Mouse (Mus musculus): ENCODE measurements around the gene Olfr301. TPM values are rescaled to one million over a fixed set of nuclear protein-coding genes. Genes with fewer than 3 reads are reported as not detected.

The Olfr301 gene
- polyA plus RNA-seq (2014; fragmentation: Nextera tagmentation; extraction: Ambion mirVana): not detected in 2 replicates

- Histone ChIP-seq H3K27ac (replicated peaks; ENCODE audit: low read depth, low read length) (no peak within 1 kb of the TSS), H3K36me3 (ENCODE audit: control insufficient read depth, insufficient read depth, low read length) (no peaks in the 10 kb centered on the region), H3K4me3 (replicated peaks; ENCODE audit: low read depth, low read length) (no peak within 1 kb of the TSS), H3K9ac (replicated peaks; ENCODE audit: low read length) (no peak within 1 kb of the TSS), H3K27me3 (ENCODE audit: control insufficient read depth, insufficient read depth, low read length) (no peaks in the 10 kb centered on the region), H3K4me1 (ENCODE audit: control insufficient read depth, insufficient read depth, low read length) (no peaks in the 10 kb centered on the region), H3K4me2 (ENCODE audit: low read length) (no peak within 1 kb of the TSS), H3K9me3 (ENCODE audit: control insufficient read depth, low read length) (no peaks in the 10 kb centered on the region)
- WGBS: 88% methylated on average over 2 of the region's 2 CpGs
- ATAC-seq (ENCODE audit: low FRiP score, low TSS enrichment): no peak
- DNase-seq: no peak
Observed at GRCm38 (mm10) chr7:86403546-86403945, at the start of gene Olfr301. Olfr301 (plus strand) TSS chr7:86403846.

GRCm38 (mm10) chr7:86366828-86367227 lies 36.8 kb upstream of the Olfr301 start, which contains the start of gene Olfr305:
Olfr305 (minus strand) TSS chr7:86366928.
- Histone ChIP-seq H3K27me3 (ENCODE audit: control insufficient read depth, insufficient read depth, low read length) (no peaks in the 10 kb centered on the region), H3K27ac (replicated peaks; ENCODE audit: low read depth, low read length) (no peak within 1 kb of the TSS), H3K36me3 (ENCODE audit: control insufficient read depth, insufficient read depth, low read length) (no peaks in the 10 kb centered on the region), H3K4me1 (ENCODE audit: control insufficient read depth, insufficient read depth, low read length) (no peaks in the 10 kb centered on the region), H3K4me2 (ENCODE audit: low read length) (no peak within 1 kb of the TSS), H3K4me3 (replicated peaks; ENCODE audit: low read depth, low read length) (no peak within 1 kb of the TSS), H3K9ac (replicated peaks; ENCODE audit: low read length) (no peak within 1 kb of the TSS), H3K9me3 (ENCODE audit: control insufficient read depth, low read length) (no peaks in the 10 kb centered on the region)
- 90% methylated on average over 1 of the region's 1 CpGs for WGBS
- no peak for ATAC-seq (ENCODE audit: low FRiP score, low TSS enrichment)
- no peak for DNase-seq

DNA sequence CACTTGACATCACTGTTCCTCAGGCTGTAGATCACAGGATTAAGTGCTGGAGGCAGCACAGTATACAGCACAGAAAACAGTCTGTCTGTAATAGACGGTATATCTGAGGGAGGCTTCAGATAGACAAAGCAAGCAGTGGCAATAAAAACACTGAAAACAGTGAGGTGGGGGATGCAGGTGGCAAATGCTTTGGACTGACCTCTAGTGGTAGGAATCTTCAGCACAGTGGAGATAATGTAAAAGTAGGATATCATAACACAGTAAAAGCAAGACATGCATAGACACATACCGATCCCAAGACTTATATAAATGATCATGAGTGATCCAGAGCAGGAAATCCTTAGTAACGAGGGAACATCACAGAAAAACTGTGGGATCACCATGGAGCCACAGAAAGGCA lies 17.9 kb upstream of the Olfr301 start:
- Histone ChIP-seq H3K27me3 (ENCODE audit: control insufficient read depth, insufficient read depth, low read length) (no peaks in the 10 kb centered on the region), H3K4me2 (ENCODE audit: low read length) (no peak overlapping the region), H3K4me1 (ENCODE audit: control insufficient read depth, insufficient read depth, low read length) (no peaks in the 10 kb centered on the region), H3K9me3 (ENCODE audit: control insufficient read depth, low read length) (no peaks in the 10 kb centered on the region), H3K27ac (replicated peaks; ENCODE audit: low read depth, low read length) (no peak overlapping the region), H3K36me3 (ENCODE audit: control insufficient read depth, insufficient read depth, low read length) (no peaks in the 10 kb centered on the region), H3K4me3 (replicated peaks; ENCODE audit: low read depth, low read length) (no peak overlapping the region), H3K9ac (replicated peaks; ENCODE audit: low read length) (no peak overlapping the region)
- ATAC-seq (ENCODE audit: low FRiP score, low TSS enrichment) (no peak), DNase-seq (no peak)
- 73% methylated on average over 3 of the region's 3 CpGs for WGBS

GRCm38 (mm10) chr7:86386558-86386957 lies 17.1 kb upstream of the Olfr301 start, which contains the start of gene Olfr304:
Olfr304 (minus strand) TSS chr7:86386658.
- H3K9me3 ChIP-seq (ENCODE audit: control insufficient read depth, low read length): no peaks in the 10 kb centered on the region
- H3K27ac ChIP-seq (replicated peaks; ENCODE audit: low read depth, low read length): no peak within 1 kb of the TSS
- H3K9ac ChIP-seq (replicated peaks; ENCODE audit: low read length): no peak within 1 kb of the TSS
- H3K4me1 ChIP-seq (ENCODE audit: control insufficient read depth, insufficient read depth, low read length): no peaks in the 10 kb centered on the region
- H3K4me2 ChIP-seq (ENCODE audit: low read length): no peak within 1 kb of the TSS
- WGBS: 76% methylated on average over 1 of the region's 1 CpGs
- H3K27me3 ChIP-seq (ENCODE audit: control insufficient read depth, insufficient read depth, low read length): no peaks in the 10 kb centered on the region
- H3K4me3 ChIP-seq (replicated peaks; ENCODE audit: low read depth, low read length): no peak within 1 kb of the TSS
- no peak for ATAC-seq (ENCODE audit: low FRiP score, low TSS enrichment)
- H3K36me3 ChIP-seq (ENCODE audit: control insufficient read depth, insufficient read depth, low read length): no peaks in the 10 kb centered on the region
- no peak for DNase-seq

- Histone ChIP-seq H3K9ac (replicated peaks; ENCODE audit: low read length) (no peak within 1 kb of the TSS), H3K36me3 (ENCODE audit: control insufficient read depth, insufficient read depth, low read length) (no peaks in the 10 kb centered on the region), H3K9me3 (ENCODE audit: control insufficient read depth, low read length) (no peaks in the 10 kb centered on the region), H3K4me1 (ENCODE audit: control insufficient read depth, insufficient read depth, low read length) (no peaks in the 10 kb centered on the region), H3K4me2 (ENCODE audit: low read length) (no peak within 1 kb of the TSS), H3K27me3 (ENCODE audit: control insufficient read depth, insufficient read depth, low read length) (no peaks in the 10 kb centered on the region), H3K4me3 (replicated peaks; ENCODE audit: low read depth, low read length) (no peak within 1 kb of the TSS), H3K27ac (replicated peaks; ENCODE audit: low read depth, low read length) (no peak within 1 kb of the TSS)
- ATAC-seq (ENCODE audit: low FRiP score, low TSS enrichment) (no peak), DNase-seq (peak; percentile 1)
Observed at GRCm38 (mm10) chr7:86397689-86398088, 6.0 kb upstream of the Olfr301 start, which contains the start of gene Olfr303. Olfr303 (minus strand) TSS chr7:86397789.

- no peak within 1 kb of the TSS for H3K4me2 ChIP-seq (ENCODE audit: low read length)
- DNase-seq (no peak), ATAC-seq (ENCODE audit: low FRiP score, low TSS enrichment) (no peak)
- no peak within 1 kb of the TSS for H3K4me3 ChIP-seq (replicated peaks; ENCODE audit: low read depth, low read length)
- H3K9ac ChIP-seq (replicated peaks; ENCODE audit: low read length): no peak within 1 kb of the TSS
- H3K4me1 ChIP-seq (ENCODE audit: control insufficient read depth, insufficient read depth, low read length): no peaks in the 10 kb centered on the region
- 80% methylated on average over 1 of the region's 1 CpGs for WGBS
- no peaks in the 10 kb centered on the region for H3K36me3 ChIP-seq (ENCODE audit: control insufficient read depth, insufficient read depth, low read length)
- no peak within 1 kb of the TSS for H3K27ac ChIP-seq (replicated peaks; ENCODE audit: low read depth, low read length)
- no peaks in the 10 kb centered on the region for H3K27me3 ChIP-seq (ENCODE audit: control insufficient read depth, insufficient read depth, low read length)
- H3K9me3 ChIP-seq (ENCODE audit: control insufficient read depth, low read length): no peaks in the 10 kb centered on the region
Observed at GRCm38 (mm10) chr7:86459621-86460020, 56.0 kb downstream of the Olfr301 start, which contains the start of gene Olfr299. Olfr299 (plus strand) TSS chr7:86459921.

Other genes with a start within 250 kb of the Olfr301 start
- gene Vmn2r75, start 232.1 kb upstream of the Olfr301 start, polyA plus RNA-seq (2014; fragmentation: Nextera tagmentation; extraction: Ambion mirVana): not detected in 2 replicates
- not detected in 2 replicates for gene Vmn2r76, start 157.5 kb upstream of the Olfr301 start, polyA plus RNA-seq (2014; fragmentation: Nextera tagmentation; extraction: Ambion mirVana)
- not detected in 2 replicates for gene Olfr310, start 126.7 kb upstream of the Olfr301 start, polyA plus RNA-seq (2014; fragmentation: Nextera tagmentation; extraction: Ambion mirVana)
- not detected in 2 replicates for gene Olfr309, start 90.1 kb upstream of the Olfr301 start, polyA plus RNA-seq (2014; fragmentation: Nextera tagmentation; extraction: Ambion mirVana)
- gene Olfr308, start 78.2 kb upstream of the Olfr301 start, polyA plus RNA-seq (2014; fragmentation: Nextera tagmentation; extraction: Ambion mirVana): not detected in 2 replicates
- gene Olfr307, start 66.3 kb upstream of the Olfr301 start, polyA plus RNA-seq (2014; fragmentation: Nextera tagmentation; extraction: Ambion mirVana): not detected in 2 replicates
- not detected in 2 replicates for gene Olfr305, start 36.9 kb upstream of the Olfr301 start, polyA plus RNA-seq (2014; fragmentation: Nextera tagmentation; extraction: Ambion mirVana)
- gene Olfr304, start 17.2 kb upstream of the Olfr301 start, polyA plus RNA-seq (2014; fragmentation: Nextera tagmentation; extraction: Ambion mirVana): not detected in 2 replicates
- gene Olfr303, start 6.1 kb upstream of the Olfr301 start, polyA plus RNA-seq (2014; fragmentation: Nextera tagmentation; extraction: Ambion mirVana): not detected in 2 replicates
- not detected in 2 replicates for gene Olfr299, start 56.1 kb downstream of the Olfr301 start, polyA plus RNA-seq (2014; fragmentation: Nextera tagmentation; extraction: Ambion mirVana)
- gene Olfr298, start 88.6 kb downstream of the Olfr301 start, polyA plus RNA-seq (2014; fragmentation: Nextera tagmentation; extraction: Ambion mirVana): not detected in 2 replicates
- not detected in 2 replicates for gene Olfr297, start 116.1 kb downstream of the Olfr301 start, polyA plus RNA-seq (2014; fragmentation: Nextera tagmentation; extraction: Ambion mirVana)
- gene Olfr295, start 180.0 kb downstream of the Olfr301 start, polyA plus RNA-seq (2014; fragmentation: Nextera tagmentation; extraction: Ambion mirVana): not detected in 2 replicates
- not detected in 2 replicates for gene Olfr294, start 212.8 kb downstream of the Olfr301 start, polyA plus RNA-seq (2014; fragmentation: Nextera tagmentation; extraction: Ambion mirVana)
- not detected in 2 replicates for gene Olfr293, start 245.2 kb downstream of the Olfr301 start, polyA plus RNA-seq (2014; fragmentation: Nextera tagmentation; extraction: Ambion mirVana)

Data from midbrain, embryonic 14.5 days (tissue).